Mouse (Mus musculus) midbrain, embryonic 13.5 days (tissue): Measurements from ENCODE around the gene Sez6l. TPM values are rescaled to one million over a fixed set of nuclear protein-coding genes. Genes with fewer than 3 reads are reported as not detected.
A peak's percentile ranks its signal among the peaks of the same experiment; 100 is the strongest.

Source experiments
- ATAC-seq: fragments of 200-750 bp; cut with Nextera tagmentation; 2 replicates; pipeline ENCODE4 v1.8.0; 2017; ENCODE audit warnings: mild to moderate bottlenecking, moderate TSS enrichment, moderate library complexity
- H3K27ac ChIP-seq: fragments of 300-500 bp; sonication (generic); 2 replicates; pipeline ENCODE4 v1.5.1; 2015; ENCODE audit warnings: inconsistent platforms, mild to moderate bottlenecking, moderate library complexity
- H3K27me3 ChIP-seq: fragments of 300-500 bp; sonication (generic); 2 replicates; pipeline ENCODE4 v1.6.1; 2015; ENCODE audit warnings: mild to moderate bottlenecking, inconsistent platforms
- H3K36me3 ChIP-seq: fragments of 300-500 bp; sonication (generic); 2 replicates; pipeline ENCODE4 v1.6.1; 2015; ENCODE audit warnings: mild to moderate bottlenecking, inconsistent platforms
- H3K4me1 ChIP-seq: fragments of 300-500 bp; sonication (generic); replicated peaks from 2 replicates; pipeline ENCODE4 v1.6.1; 2015; ENCODE audit warnings: inconsistent platforms
- H3K4me2 ChIP-seq: fragments of 300-500 bp; sonication (generic); replicated peaks from 2 replicates; pipeline ENCODE4 v1.6.1; 2015; ENCODE audit warnings: moderate library complexity, mild to moderate bottlenecking, inconsistent platforms
- H3K4me3 ChIP-seq: fragments of 300-500 bp; sonication (generic); replicated peaks from 2 replicates; pipeline ENCODE4 v1.5.1; 2015; ENCODE audit warnings: mild to moderate bottlenecking, inconsistent platforms
- H3K9ac ChIP-seq: fragments of 300-500 bp; sonication (generic); replicated peaks from 2 replicates; pipeline ENCODE4 v1.6.1; 2015; ENCODE audit warnings: mild to moderate bottlenecking, inconsistent platforms
- H3K9me3 ChIP-seq: fragments of 300-500 bp; sonication (generic); 2 replicates; pipeline ENCODE4 v1.6.1; 2016; ENCODE audit warnings: mild to moderate bottlenecking, inconsistent platforms
- WGBS: fragments of 180-500 bp; shearing (Covaris S2); methylation state at CpG from one replicate; pipeline ENCODE4 v1.1.7; 2015; 5-methylcytosine and 5-hydroxymethylcytosine counted together
- polyA plus RNA-seq: library from polyadenylated mRNA; unstranded; fragments of >200 nt; fragmentation: Nextera tagmentation; extraction: Ambion mirVana; gene quantifications from 2 replicates; pipeline ENCODE4 v1.2.1, GENCODE M21; 2015

Sez6l gene
- polyA plus RNA-seq, 1 experiment from 2014 or later: 41.6 TPM

- Histone ChIP-seq H3K4me2 (no peak overlapping the region), H3K27ac (no peak overlapping the region; the same call in 1 of the 2 replicates), H3K4me3 (no peak overlapping the region), H3K9me3 (no peaks in the 10 kb centered on the region), H3K9ac (0 out of 2 replicates have a peak overlapping the region, but pooled peaks have one; percentile 36), H3K27me3 (0 out of 2 replicates have a peak, but pooled peaks cover 3% of the 10 kb centered on the region), H3K4me1 (peaks cover 54% of the 10 kb centered on the region), H3K36me3 (peaks cover 65% of the 10 kb centered on the region)
- ATAC-seq: no peak
- 80% methylated on average over 13 of the region's 13 CpGs for WGBS
Observed at GRCm38 (mm10) chr5:112369326-112369725, 207.7 kb downstream of the Sez6l start.

Other genes starting within 250 kb of the Sez6l start
- gene Srrd, start 234.1 kb downstream of the Sez6l start, polyA plus RNA-seq: 50.6 and 53.8 TPM in 2 replicates
- gene Hps4, start 234.1 kb downstream of the Sez6l start, polyA plus RNA-seq: 42.6 and 43.5 TPM in 2 replicates
- 0.14 and 0.17 TPM in 2 replicates for gene Gm6583, start 221.2 kb downstream of the Sez6l start, polyA plus RNA-seq
- 37.8 and 47.6 TPM in 2 replicates for gene Asphd2, start 182.3 kb downstream of the Sez6l start, polyA plus RNA-seq
- 1.5 and 1.7 TPM in 2 replicates for gene Gm6588, start 127.8 kb downstream of the Sez6l start, polyA plus RNA-seq